Mouse (Mus musculus) limb, embryonic 14.5 days (tissue): ENCODE measurements around the gene Mthfd1l. TPM values are rescaled to one million over a fixed set of nuclear protein-coding genes. Genes with fewer than 3 reads are reported as not detected.

ENCODE experiments used
- ATAC-seq: fragments of 200-750 bp; cut with Nextera tagmentation; 2 replicates; pipeline ENCODE4 v1.8.0; 2017; ENCODE audit warnings: low read depth, moderate number of reproducible peaks, moderate TSS enrichment; ENCODE audit not compliant: low FRiP score
- DNase-seq: peaks from one replicate; pipeline ENCODE4 v3.0.0-alpha.2; 2015; ENCODE audit warnings: low spot score
- H3K27ac ChIP-seq: fragments of 300-500 bp; sonication (generic); replicated peaks from 2 replicates; pipeline ENCODE4 v1.5.1; 2014; ENCODE audit warnings: low read depth, mild to moderate bottlenecking, low read length, moderate library complexity, mixed read lengths
- H3K27me3 ChIP-seq: fragments of 300-500 bp; sonication (generic); 2 replicates; pipeline ENCODE4 v1.6.1; 2014; ENCODE audit warnings: low read length, mixed read lengths; ENCODE audit not compliant: control insufficient read depth, insufficient read depth
- H3K36me3 ChIP-seq: fragments of 300-500 bp; sonication (generic); 2 replicates; pipeline ENCODE4 v1.6.1; 2014; ENCODE audit warnings: mild to moderate bottlenecking, low read length, moderate library complexity, mixed read lengths; ENCODE audit not compliant: control insufficient read depth, insufficient read depth
- H3K4me1 ChIP-seq: fragments of 300-500 bp; sonication (generic); 2 replicates; pipeline ENCODE4 v1.6.1; 2014; ENCODE audit warnings: antibody characterized with exemption, low read length, mixed read lengths; ENCODE audit not compliant: control insufficient read depth, insufficient read depth
- H3K4me2 ChIP-seq: fragments of 300-500 bp; sonication (generic); replicated peaks from 2 replicates; pipeline ENCODE4 v1.6.1; 2014; ENCODE audit warnings: low read depth, mild to moderate bottlenecking, low read length, moderate library complexity; ENCODE audit not compliant: severe bottlenecking
- H3K4me3 ChIP-seq: fragments of 300-500 bp; sonication (generic); replicated peaks from 2 replicates; pipeline ENCODE4 v1.5.1; 2014; ENCODE audit warnings: low read length
- H3K9ac ChIP-seq: fragments of 300-500 bp; sonication (generic); 2 replicates; pipeline ENCODE4 v1.6.1; 2014; ENCODE audit warnings: mild to moderate bottlenecking, low read depth, low read length, moderate library complexity; ENCODE audit not compliant: severe bottlenecking
- H3K9me3 ChIP-seq: fragments of 300-500 bp; sonication (generic); 2 replicates; pipeline ENCODE4 v1.6.1; 2016; ENCODE audit warnings: low read length; ENCODE audit not compliant: control insufficient read depth
- POLR2A ChIP-seq: fragments of 200-500 bp; IDR thresholded peaks from 2 replicates; pipeline ENCODE4 v1.8.0; 2012; ENCODE audit warnings: inconsistent platforms, mild to moderate bottlenecking, moderate library complexity, borderline replicate concordance; ENCODE audit not compliant: insufficient read depth, insufficient read length; ENCODE audit errors: extremely low read depth
- WGBS: fragments of 180-500 bp; shearing (Covaris S2); extraction: QIAGEN DNeasy Blood & Tissue Kit; methylation state at CpG from one replicate; pipeline ENCODE4 v1.1.7; 2014; 5-methylcytosine and 5-hydroxymethylcytosine counted together
- polyA plus RNA-seq, 2 experiments: library from polyadenylated mRNA; depleted of rRNA in 1 of 2; stranded (reverse) in 1 of 2; unstranded in 1 of 2; fragments of >200 nt; fragmentation: Nextera tagmentation in 1 of 2; extraction: Ambion mirVana in 1 of 2; gene quantifications; 2 replicates each; pipeline versions ENCODE4 v1.2.1 to v1.2.3; 2012 to 2014

The Mthfd1l gene
- polyA plus RNA-seq, 2 experiments: 10.2 to 10.4 TPM

DNA sequence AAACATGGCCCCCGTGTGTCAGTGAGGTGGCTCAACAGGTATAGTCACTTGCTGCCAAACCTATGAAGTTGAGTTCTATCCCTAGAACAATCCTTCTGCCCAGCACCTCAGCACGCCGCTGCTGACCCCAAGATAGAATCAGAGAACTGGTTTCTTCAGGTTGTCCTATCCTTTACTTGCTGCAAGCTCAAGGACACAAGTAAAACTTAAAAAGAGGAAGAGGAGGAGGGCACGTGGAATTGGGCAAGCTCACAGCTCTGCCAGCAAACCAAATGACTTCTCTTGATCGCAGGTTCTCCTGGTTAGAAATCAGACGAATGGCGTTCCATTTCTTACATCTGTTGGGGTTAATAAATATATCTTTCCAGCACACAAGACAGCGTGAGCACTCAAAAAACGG lies 681 bp upstream of the Mthfd1l start:
- no peak for TF ChIP-seq POLR2A
- Histone ChIP-seq H3K4me2 (peak overlapping the region; percentile 95), H3K9ac (no peak overlapping the region), H3K4me3 (no peak overlapping the region), H3K27ac (0 out of 2 replicates have a peak overlapping the region, but pooled peaks have one; percentile 89), H3K36me3 (no peaks in the 10 kb centered on the region), H3K9me3 (no peaks in the 10 kb centered on the region), H3K4me1 (peaks cover 12% of the 10 kb centered on the region; the same call in 1 of the 2 replicates), H3K27me3 (no peaks in the 10 kb centered on the region)
- ATAC-seq: no peak
- WGBS: 80% methylated on average over 9 of the region's 9 CpGs
- no peak for DNase-seq

GRCm38 (mm10) chr10:3973589-3974070 lies 712 bp downstream of the Mthfd1l start:
- H3K4me2 ChIP-seq: peak overlapping the region; percentile 95
- WGBS: under 1% methylated on average over 33 of the region's 39 CpGs
- peaks cover 12% of the 10 kb centered on the region; the same call in 1 of the 2 replicates for H3K4me1 ChIP-seq
- no peaks in the 10 kb centered on the region; the same call in 1 of the 2 replicates for H3K36me3 ChIP-seq
- peak; percentile 57; the same call in 1 of the 2 replicates for TF ChIP-seq POLR2A
- ATAC-seq (peak; percentile 94), DNase-seq (peak; percentile 88)
- H3K27ac ChIP-seq: peak overlapping the region; percentile 89
- H3K27me3 ChIP-seq: no peaks in the 10 kb centered on the region
- no peaks in the 10 kb centered on the region for H3K9me3 ChIP-seq
- H3K4me3 ChIP-seq: peak overlapping the region; percentile 71
- peak overlapping the region; percentile 75 for H3K9ac ChIP-seq

- Histone ChIP-seq H3K4me1 (peaks cover 12% of the 10 kb centered on the region; the same call in 1 of the 2 replicates), H3K9ac (no peak overlapping the region), H3K4me2 (peak overlapping the region; percentile 95; the same call in 1 of the 2 replicates), H3K9me3 (no peaks in the 10 kb centered on the region), H3K27ac (no peak overlapping the region), H3K27me3 (no peaks in the 10 kb centered on the region), H3K4me3 (no peak overlapping the region; the same call in 1 of the 2 replicates), H3K36me3 (peaks cover 4% of the 10 kb centered on the region; the same call in 1 of the 2 replicates)
- no peak for TF ChIP-seq POLR2A
- DNase-seq (no peak), ATAC-seq (no peak)
- 65% methylated on average over 3 of the region's 3 CpGs for WGBS
Observed at GRCm38 (mm10) chr10:3974380-3974779, 1.5 kb downstream of the Mthfd1l start.

GRCm38 (mm10) chr10:3975898-3976622 lies 3.1 kb downstream of the Mthfd1l start:
- peaks cover 19% of the 10 kb centered on the region; the same call in 1 of the 2 replicates for H3K36me3 ChIP-seq
- 40% methylated on average over 6 of the region's 6 CpGs for WGBS
- H3K9me3 ChIP-seq: no peaks in the 10 kb centered on the region
- no peaks in the 10 kb centered on the region for H3K27me3 ChIP-seq
- H3K4me2 ChIP-seq: no peak overlapping the region
- no peak overlapping the region for H3K27ac ChIP-seq
- DNase-seq: no peak
- H3K9ac ChIP-seq: no peak overlapping the region
- H3K4me3 ChIP-seq: no peak overlapping the region
- ATAC-seq: no peak
- TF ChIP-seq POLR2A: no peak
- peaks cover 12% of the 10 kb centered on the region; the same call in 1 of the 2 replicates for H3K4me1 ChIP-seq

GRCm38 (mm10) chr10:3976623-3977010 lies 3.7 kb downstream of the Mthfd1l start:
- no peak for ATAC-seq
- Histone ChIP-seq H3K4me1 (peaks cover 12% of the 10 kb centered on the region; the same call in 1 of the 2 replicates), H3K4me3 (no peak overlapping the region), H3K27ac (no peak overlapping the region), H3K9me3 (no peaks in the 10 kb centered on the region), H3K36me3 (peaks cover 22% of the 10 kb centered on the region; the same call in 1 of the 2 replicates), H3K27me3 (no peaks in the 10 kb centered on the region), H3K9ac (no peak overlapping the region), H3K4me2 (no peak overlapping the region)
- WGBS: 70% methylated on average over 4 of the region's 4 CpGs
- DNase-seq: no peak
- TF ChIP-seq POLR2A: no peak
